Mouse (Mus musculus) hindbrain, postnatal 0 days (tissue): ENCODE measurements around the gene Dlx2. TPM values are rescaled to one million over a fixed set of nuclear protein-coding genes. Genes with fewer than 3 reads are reported as not detected.

Source experiments
- ATAC-seq: fragments of 200-750 bp; cut with Nextera tagmentation; 2 replicates; pipeline ENCODE4 v1.8.0; 2017; ENCODE audit warnings: mild to moderate bottlenecking, moderate TSS enrichment, moderate library complexity
- DNase-seq: peaks from one replicate; pipeline ENCODE4 v3.0.0-alpha.2; 2015; ENCODE audit warnings: low spot score
- H3K27ac ChIP-seq: fragments of 300-500 bp; sonication (generic); 2 replicates; pipeline ENCODE4 v1.5.1; 2014; ENCODE audit warnings: mild to moderate bottlenecking
- H3K27me3 ChIP-seq: fragments of 300-500 bp; sonication (generic); 2 replicates; pipeline ENCODE4 v1.6.1; 2014; ENCODE audit warnings: low read length, mixed read lengths; ENCODE audit not compliant: insufficient read depth
- H3K36me3 ChIP-seq: fragments of 300-500 bp; sonication (generic); 2 replicates; pipeline ENCODE4 v1.6.1; 2014; ENCODE audit warnings: low read length, mixed read lengths; ENCODE audit not compliant: insufficient read depth
- H3K4me1 ChIP-seq: fragments of 300-500 bp; sonication (generic); 2 replicates; pipeline ENCODE4 v1.6.1; 2014; ENCODE audit warnings: antibody characterized with exemption, low read length, mixed read lengths; ENCODE audit not compliant: insufficient read depth
- H3K4me2 ChIP-seq: fragments of 300-500 bp; sonication (generic); 2 replicates; pipeline ENCODE4 v1.6.1; 2014; ENCODE audit warnings: low read depth, mild to moderate bottlenecking, low read length, moderate library complexity, mixed read lengths
- H3K4me3 ChIP-seq: fragments of 300-500 bp; sonication (generic); 2 replicates; pipeline ENCODE4 v1.5.1; 2014; ENCODE audit warnings: low read length
- H3K9ac ChIP-seq: fragments of 300-500 bp; sonication (generic); replicated peaks from 2 replicates; pipeline ENCODE4 v1.6.1; 2014; ENCODE audit warnings: mild to moderate bottlenecking, low read length, moderate library complexity, mixed read lengths
- H3K9me3 ChIP-seq: fragments of 300-500 bp; sonication (generic); 2 replicates; pipeline ENCODE4 v1.6.1; 2016; ENCODE audit warnings: low read length, mixed read lengths
- CTCF ChIP-seq: IDR thresholded peaks from 2 replicates; pipeline ENCODE4 v1.5.1; 2016; ENCODE audit warnings: antibody characterized with exemption, control low read depth, low read depth
- WGBS: fragments of 180-500 bp; shearing (Covaris S2); extraction: QIAGEN DNeasy Blood & Tissue Kit; methylation state at CpG from one replicate; pipeline ENCODE4 v1.1.7; 2014; 5-methylcytosine and 5-hydroxymethylcytosine counted together
- polyA plus RNA-seq: library from polyadenylated mRNA; unstranded; fragments of >200 nt; fragmentation: Nextera tagmentation; extraction: Ambion mirVana; gene quantifications from 2 replicates; pipeline ENCODE4 v1.2.1, GENCODE M21; 2015
- total RNA-seq: library from RNA; depleted of rRNA; stranded (reverse); fragments of >200 nt; gene quantifications from 2 replicates; pipeline ENCODE4 v1.2.3, GENCODE M21; 2014

Gene Dlx2
- total and polyA plus RNA-seq, 2 experiments from 2014 or later = 0.26 TPM; not detected in 1

- ATAC-seq = no peak
- Histone ChIP-seq H3K9me3 (no peaks in the 10 kb centered on the region), H3K4me2 (no peak overlapping the region), H3K9ac (no peak overlapping the region), H3K27me3 (no peaks in the 10 kb centered on the region), H3K36me3 (no peaks in the 10 kb centered on the region), H3K4me3 (no peak overlapping the region), H3K27ac (no peak overlapping the region), H3K4me1 (no peaks in the 10 kb centered on the region)
- no peak for TF ChIP-seq CTCF
- DNase-seq = no peak
- WGBS = 83% methylated on average over 9 of the region's 9 CpGs
These were observed 19.9 kb upstream of the Dlx2 start for GRCm38 (mm10) chr2:71566466-71566865.

DNA sequence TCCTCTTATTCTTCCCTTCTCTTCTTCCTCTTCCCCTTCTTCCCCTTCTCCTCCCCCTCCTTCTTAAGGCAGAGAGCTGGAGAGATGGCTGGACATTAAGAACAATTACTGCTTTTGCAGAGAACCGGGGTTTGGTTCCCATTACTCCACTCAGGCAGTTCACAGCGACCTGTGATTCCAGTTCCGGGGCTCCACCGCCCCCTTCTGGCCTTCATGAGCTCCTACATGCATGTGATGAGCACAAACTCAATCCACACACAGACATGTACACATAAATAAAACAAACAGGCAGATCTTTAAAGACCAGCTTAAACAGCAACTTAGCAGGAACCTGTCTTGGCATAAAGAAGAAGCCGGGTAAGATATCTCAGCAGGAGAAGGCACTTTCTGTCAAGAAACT lies 9.5 kb upstream of the Dlx2 start:
- H3K9ac ChIP-seq = no peak overlapping the region
- 50% methylated on average over 5 of the region's 5 CpGs for WGBS
- no peaks in the 10 kb centered on the region for H3K4me1 ChIP-seq
- DNase-seq (no peak), ATAC-seq (no peak)
- no peak overlapping the region for H3K4me2 ChIP-seq
- no peaks in the 10 kb centered on the region for H3K36me3 ChIP-seq
- H3K27me3 ChIP-seq = peaks cover 15% of the 10 kb centered on the region
- H3K4me3 ChIP-seq = no peak overlapping the region
- H3K27ac ChIP-seq = no peak overlapping the region
- no peak for TF ChIP-seq CTCF
- no peaks in the 10 kb centered on the region for H3K9me3 ChIP-seq

DNA sequence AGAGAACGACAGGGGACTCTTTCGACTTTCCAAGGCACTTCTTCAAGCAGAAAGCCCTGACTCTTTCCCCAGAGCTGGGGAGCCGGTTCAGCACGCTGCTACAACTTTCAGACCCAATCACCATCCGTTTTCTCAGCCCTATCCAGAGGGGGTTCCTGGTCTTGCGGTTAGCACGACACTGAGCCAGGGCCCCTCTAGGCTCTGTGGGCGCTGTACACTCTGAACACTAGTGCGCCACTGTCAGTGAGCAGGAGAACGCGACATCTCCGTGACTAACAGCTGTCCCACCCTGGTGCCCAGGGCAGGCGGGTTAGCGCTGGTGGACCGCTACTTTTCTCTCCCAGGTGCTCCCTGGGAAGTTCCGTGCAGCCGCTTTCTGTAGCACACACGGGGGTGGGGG lies 5.2 kb upstream of the Dlx2 start:
- H3K9ac ChIP-seq = no peak overlapping the region
- H3K9me3 ChIP-seq = no peaks in the 10 kb centered on the region
- peaks cover 45% of the 10 kb centered on the region for H3K27me3 ChIP-seq
- H3K4me2 ChIP-seq = no peak overlapping the region
- H3K4me1 ChIP-seq = no peaks in the 10 kb centered on the region
- ATAC-seq (no peak), DNase-seq (no peak)
- no peak overlapping the region for H3K4me3 ChIP-seq
- no peak for TF ChIP-seq CTCF
- WGBS = 2% methylated on average over 18 of the region's 18 CpGs
- H3K36me3 ChIP-seq = no peaks in the 10 kb centered on the region
- no peak overlapping the region for H3K27ac ChIP-seq

- TF ChIP-seq CTCF = no peak
- Histone ChIP-seq H3K27me3 (peaks cover 59% of the 10 kb centered on the region), H3K9ac (no peak overlapping the region), H3K36me3 (no peaks in the 10 kb centered on the region), H3K27ac (no peak overlapping the region), H3K4me2 (no peak overlapping the region), H3K4me3 (no peak overlapping the region), H3K4me1 (peaks cover 8% of the 10 kb centered on the region; the same call in 1 of the 2 replicates), H3K9me3 (no peaks in the 10 kb centered on the region)
- DNase-seq (no peak), ATAC-seq (no peak)
- WGBS = 30% methylated on average over 3 of the region's 3 CpGs
These were observed 3.8 kb upstream of the Dlx2 start for GRCm38 (mm10) chr2:71550330-71550729.

DNA sequence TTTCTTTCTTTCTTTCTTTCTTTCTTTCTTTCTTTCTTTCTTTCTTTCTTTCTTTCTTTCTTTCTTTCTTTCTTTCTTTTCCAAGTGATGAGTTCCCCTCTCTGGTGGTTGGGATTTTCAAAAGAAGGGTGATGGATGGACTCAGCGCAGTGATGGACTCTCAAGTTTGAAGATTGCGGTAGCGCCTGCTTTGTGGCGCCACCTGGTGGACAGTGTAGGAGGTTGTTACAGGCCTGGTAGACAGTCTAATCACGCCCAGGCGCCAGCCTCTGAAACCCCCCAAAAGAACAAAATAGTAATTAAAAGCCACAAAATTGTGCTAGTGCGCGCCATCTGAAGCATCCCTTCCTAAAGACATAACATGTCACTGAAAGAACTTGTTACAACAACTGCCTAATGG lies 1.3 kb upstream of the Dlx2 start:
- Histone ChIP-seq H3K4me2 (no peak overlapping the region), H3K27ac (no peak overlapping the region), H3K4me1 (peaks cover 8% of the 10 kb centered on the region; the same call in 1 of the 2 replicates), H3K27me3 (peaks cover 78% of the 10 kb centered on the region), H3K9me3 (no peaks in the 10 kb centered on the region), H3K9ac (no peak overlapping the region), H3K4me3 (no peak overlapping the region), H3K36me3 (no peaks in the 10 kb centered on the region)
- ATAC-seq = no peak
- WGBS = 8% methylated on average over 8 of the region's 8 CpGs
- peak; percentile 87 for DNase-seq
- peak; percentile 82 for TF ChIP-seq CTCF

DNA sequence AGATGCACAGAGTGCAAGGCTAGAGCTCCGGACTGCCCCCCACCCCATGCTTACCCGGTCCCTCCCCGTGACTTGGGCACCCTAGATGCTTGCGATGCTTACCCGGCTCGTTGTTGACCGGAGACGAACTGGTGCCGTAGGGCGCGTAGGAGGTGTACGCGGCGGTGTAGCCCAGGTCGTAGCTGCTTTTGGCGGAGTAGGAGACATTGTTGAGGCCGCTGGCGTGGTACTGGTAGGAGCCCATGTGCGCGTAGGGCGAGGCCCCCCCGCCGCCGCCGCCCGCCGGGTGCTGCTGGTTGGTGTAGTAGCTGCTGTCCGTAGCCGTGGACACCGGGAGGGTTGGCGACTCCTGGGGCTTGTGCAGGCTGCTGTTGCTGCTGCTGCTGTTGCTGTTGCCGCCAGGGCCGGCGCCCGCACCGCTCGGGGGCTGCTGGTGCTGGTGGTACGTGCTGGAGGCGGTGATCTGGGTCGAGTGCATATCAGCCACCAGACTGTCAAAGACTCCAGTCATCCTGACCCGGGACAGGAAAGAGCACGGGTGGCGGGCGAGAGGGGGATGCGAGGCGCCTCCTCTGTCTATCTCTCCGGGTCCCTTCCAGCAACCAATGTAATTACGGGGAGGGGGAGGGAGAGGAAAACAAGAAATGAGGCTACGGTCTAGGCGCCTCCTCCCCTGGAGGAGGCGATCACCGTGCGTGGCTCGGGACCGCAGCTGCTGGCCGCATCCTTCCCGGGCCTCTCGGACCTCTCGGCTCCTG lies 493 bp downstream of the Dlx2 start:
- under 1% methylated on average over 58 of the region's 59 CpGs for WGBS
- Histone ChIP-seq H3K9me3 (no peaks in the 10 kb centered on the region), H3K4me2 (peak overlapping the region; percentile 74), H3K4me1 (peaks cover 8% of the 10 kb centered on the region; the same call in 1 of the 2 replicates), H3K36me3 (no peaks in the 10 kb centered on the region), H3K4me3 (peak overlapping the region; percentile 36), H3K9ac (no peak overlapping the region), H3K27me3 (peaks cover 79% of the 10 kb centered on the region), H3K27ac (no peak overlapping the region)
- peak; percentile 41 for ATAC-seq
- DNase-seq = no peak
- TF ChIP-seq CTCF = no peak

- Histone ChIP-seq H3K9ac (no peak overlapping the region), H3K4me2 (peak overlapping the region; percentile 74), H3K4me1 (peaks cover 8% of the 10 kb centered on the region; the same call in 1 of the 2 replicates), H3K4me3 (peak overlapping the region; percentile 36), H3K36me3 (no peaks in the 10 kb centered on the region), H3K9me3 (no peaks in the 10 kb centered on the region), H3K27ac (no peak overlapping the region), H3K27me3 (peaks cover 77% of the 10 kb centered on the region)
- DNase-seq (no peak), ATAC-seq (peak; percentile 16; the same call in 1 of the 2 replicates)
- WGBS = 1% methylated on average over 32 of the region's 32 CpGs
- TF ChIP-seq CTCF = no peak
These were observed 1.1 kb downstream of the Dlx2 start for GRCm38 (mm10) chr2:71545401-71545881.
